Mouse (Mus musculus) B cell, adult 2 months (primary cell): Measurements from ENCODE around the gene Tnnc1.

Source experiments
- DNase-seq, 2 experiments: peaks; one replicate each; pipeline ENCODE4 v3.0.0; 2022

Tnnc1 gene

DNA sequence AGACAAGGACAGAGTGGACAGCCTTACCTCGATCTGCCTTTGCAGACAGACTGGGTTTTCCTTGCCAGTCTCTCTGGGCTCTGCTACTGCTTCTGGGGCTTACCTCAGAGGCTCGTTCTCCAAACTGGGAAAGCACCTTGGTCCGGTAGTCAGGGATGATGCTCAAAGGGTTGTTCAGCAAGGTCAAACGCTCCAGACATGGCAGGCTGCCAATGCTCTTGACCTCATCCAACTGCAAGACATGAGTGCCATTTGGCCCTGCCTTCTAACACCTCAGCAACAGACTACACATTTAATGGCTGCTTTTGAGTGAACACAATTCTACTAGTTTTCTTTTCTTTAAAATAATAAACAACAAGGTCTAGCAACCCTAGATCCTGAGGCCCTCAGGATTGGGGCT is 21.5 kb upstream of the Tnnc1 start:
- DNase-seq = no peak

- DNase-seq = no peak
Measured at GRCm38 (mm10) chr14:31188771-31189181, 19.3 kb upstream of the Tnnc1 start.

- no peak for DNase-seq
Measured at GRCm38 (mm10) chr14:31189348-31189747, 18.8 kb upstream of the Tnnc1 start.

DNA sequence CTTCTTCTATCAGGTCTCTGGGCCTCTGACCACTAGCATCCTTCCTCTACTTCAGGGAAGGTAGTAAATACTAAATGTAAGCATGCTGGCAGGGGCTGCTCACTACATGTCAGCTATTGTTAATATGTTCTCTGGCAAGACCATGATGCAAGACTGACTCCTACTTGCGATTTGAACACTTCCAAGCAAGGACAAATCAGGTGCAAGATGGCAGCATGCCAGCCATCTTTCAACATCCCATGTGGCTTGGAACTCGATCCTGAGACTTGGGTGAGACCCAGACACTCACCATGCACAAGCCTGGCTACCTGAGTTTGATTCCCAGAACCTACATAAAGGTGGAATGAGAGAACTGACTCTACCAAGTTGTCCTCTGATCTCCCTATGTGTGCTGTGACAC is 16.2 kb upstream of the Tnnc1 start:
- no peak for DNase-seq

DNA sequence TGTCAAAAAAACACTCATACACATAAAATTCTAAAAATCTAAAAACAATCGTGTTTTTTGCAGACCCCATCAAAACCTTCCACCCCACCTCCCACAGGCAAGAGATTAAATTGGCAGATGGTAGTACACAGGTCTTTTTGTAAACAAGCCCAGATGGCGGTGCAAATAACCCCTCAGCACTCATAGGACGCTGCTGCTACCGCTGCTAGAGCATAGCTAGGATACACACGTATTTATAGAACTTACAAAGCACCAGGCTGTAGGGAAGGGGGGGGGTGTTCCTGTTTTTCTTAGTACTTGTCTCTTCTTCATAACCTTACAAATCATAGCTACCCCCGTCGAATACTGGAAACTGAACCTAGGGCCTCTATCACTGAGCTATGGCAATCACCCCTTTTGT is 14.3 kb upstream of the Tnnc1 start:
- DNase-seq = no peak

- no peak for DNase-seq
Measured at GRCm38 (mm10) chr14:31194441-31194840, 13.7 kb upstream of the Tnnc1 start.

- DNase-seq = no peak
Measured at GRCm38 (mm10) chr14:31194891-31195513, 13.1 kb upstream of the Tnnc1 start.

GRCm38 (mm10) chr14:31195521-31195920 is 12.6 kb upstream of the Tnnc1 start:
- no peak for DNase-seq

DNA sequence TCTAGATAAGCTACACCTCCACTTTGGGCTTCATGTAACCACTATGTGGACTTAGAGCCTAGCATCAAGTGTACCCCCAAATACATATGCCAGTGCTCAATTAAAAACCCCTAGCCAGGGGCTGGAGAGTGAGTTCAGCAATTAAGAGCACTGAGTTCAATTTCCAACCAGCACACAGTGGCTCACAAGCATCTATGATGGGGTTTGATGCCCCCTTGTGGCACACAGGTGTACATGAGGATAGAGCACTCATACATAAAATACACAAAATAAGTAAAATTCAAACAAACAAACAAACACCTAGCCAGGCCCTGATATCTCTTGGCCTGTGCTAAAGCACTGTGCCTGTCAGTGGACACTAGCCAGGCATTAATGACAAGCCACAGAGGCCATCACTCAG is 12.1 kb upstream of the Tnnc1 start:
- peak; percentile 35 to 44 for DNase-seq

- DNase-seq = no peak
Measured at GRCm38 (mm10) chr14:31197547-31198516, 10.3 kb upstream of the Tnnc1 start.

GRCm38 (mm10) chr14:31199599-31199998 is 8.5 kb upstream of the Tnnc1 start:
- no peak for DNase-seq

- DNase-seq = no peak
Measured at GRCm38 (mm10) chr14:31200038-31200437, 8.1 kb upstream of the Tnnc1 start.

DNA sequence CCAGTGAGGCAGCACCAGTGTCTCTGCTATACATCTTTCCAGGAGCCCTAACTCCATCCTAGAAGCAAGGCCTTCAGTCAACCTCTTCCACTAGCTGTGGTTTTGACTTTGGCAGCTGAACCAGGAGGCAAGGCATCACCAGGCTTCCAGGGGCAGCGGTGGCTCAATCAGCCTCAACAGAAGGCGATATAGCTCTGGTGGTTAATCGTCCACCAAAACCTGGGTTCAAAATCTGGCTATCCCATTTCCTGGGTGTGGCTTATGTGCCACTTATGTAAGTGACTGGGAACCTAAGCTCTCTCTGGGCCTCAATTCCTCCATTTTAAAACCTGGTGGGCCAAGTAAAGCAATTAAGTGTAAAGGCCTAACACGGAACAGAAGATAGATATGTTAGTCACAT is 3.3 kb upstream of the Tnnc1 start:
- DNase-seq = no peak

GRCm38 (mm10) chr14:31205244-31205561 is 2.9 kb upstream of the Tnnc1 start:
- DNase-seq = no peak

- DNase-seq = peak; percentile 27 to 33
Measured at GRCm38 (mm10) chr14:31205562-31206467, 2.3 kb upstream of the Tnnc1 start.

DNA sequence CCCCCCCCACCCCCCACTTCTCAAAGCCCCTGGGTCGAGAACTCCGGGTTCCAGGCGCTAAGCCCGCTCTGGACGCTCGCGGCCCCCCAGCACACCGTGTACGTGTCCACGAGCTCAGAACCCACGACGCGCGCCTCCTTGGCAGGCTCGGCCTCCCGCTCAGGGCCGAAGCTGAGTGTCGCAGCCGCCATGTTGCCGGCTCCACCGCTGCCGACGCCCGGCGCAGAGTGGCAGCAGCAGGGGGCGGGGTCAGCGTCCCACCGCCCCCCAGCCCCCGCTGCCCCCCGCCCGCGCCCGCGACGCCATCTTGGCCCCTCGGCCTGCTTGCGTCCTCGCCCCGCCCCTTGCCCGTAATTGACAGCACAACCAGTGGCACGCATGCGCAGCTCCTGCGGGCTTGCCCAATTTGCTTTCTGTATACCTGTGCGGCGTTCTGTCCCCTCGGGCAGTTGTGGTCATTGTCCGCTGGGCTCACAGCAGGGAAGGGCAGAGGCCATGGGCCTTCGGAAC is 1.6 kb upstream of the Tnnc1 start:
- peak; percentile 96 for DNase-seq

- no peak for DNase-seq
Measured at GRCm38 (mm10) chr14:31207070-31207830, 862 bp upstream of the Tnnc1 start.

DNA sequence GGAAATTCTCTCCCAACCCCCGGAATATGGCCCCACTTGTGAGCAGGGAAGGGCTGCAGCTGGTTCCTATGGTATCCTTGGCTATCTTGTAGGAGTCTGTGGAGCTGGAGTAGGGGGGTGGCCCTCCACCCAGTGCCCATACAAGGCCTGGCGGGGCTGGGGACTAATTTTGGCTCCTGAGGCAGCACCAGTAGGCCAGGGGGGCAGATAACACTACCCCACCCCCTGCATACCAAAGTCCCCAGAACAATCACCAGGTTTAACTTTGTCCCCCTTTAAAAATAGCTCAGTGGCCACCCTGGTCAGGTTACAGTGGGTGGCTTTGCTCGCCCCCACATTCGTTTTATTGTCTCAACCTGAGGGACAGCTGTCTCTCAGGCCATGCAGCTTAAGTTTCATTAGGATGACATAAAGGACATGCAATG is 1.0 kb downstream of the Tnnc1 start:
- DNase-seq = no peak

DNA sequence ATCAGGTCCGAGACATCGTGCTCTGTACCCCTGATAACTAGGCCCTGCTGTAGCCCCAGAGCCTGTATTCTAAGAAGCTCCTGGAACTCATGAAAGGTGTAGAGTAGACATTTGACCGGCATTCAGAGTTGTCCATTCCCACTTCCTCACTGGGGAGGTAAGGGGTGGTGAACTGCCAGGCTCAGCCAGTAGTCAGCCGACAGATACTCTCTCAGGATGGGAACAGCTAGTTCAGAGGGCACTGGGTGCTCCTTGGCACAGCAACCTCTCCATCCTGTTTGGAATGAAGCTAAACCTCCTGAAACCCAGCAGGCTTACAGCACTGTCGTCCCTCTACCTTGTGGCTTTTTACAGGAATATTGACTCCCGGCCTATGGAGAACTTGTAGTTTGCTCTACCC is 3.7 kb downstream of the Tnnc1 start:
- no peak for DNase-seq

GRCm38 (mm10) chr14:31212499-31212898 is 4.4 kb downstream of the Tnnc1 start:
- no peak for DNase-seq

GRCm38 (mm10) chr14:31213868-31214267 is 5.8 kb downstream of the Tnnc1 start:
- no peak for DNase-seq

DNA sequence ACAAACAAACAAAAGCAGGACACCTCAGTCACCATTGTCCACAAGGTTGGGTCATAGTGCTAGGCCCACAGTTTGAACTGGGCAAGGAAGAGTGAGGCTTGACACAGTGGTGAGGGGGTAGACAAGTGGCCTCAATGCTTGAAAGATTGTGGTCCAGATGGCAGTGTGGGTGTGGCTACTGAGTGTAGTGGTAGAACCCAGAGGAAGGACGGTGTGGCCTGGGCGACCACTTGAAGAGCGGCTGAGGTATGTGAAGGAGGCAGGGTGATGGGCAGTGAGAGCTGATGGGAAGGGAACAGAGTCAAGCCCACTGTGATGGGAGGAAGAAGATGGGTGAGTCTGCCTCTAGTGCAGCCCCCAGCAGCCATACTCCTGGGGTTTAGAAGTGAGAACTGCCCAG is 6.6 kb downstream of the Tnnc1 start:
- no peak for DNase-seq
